Mouse (Mus musculus) bone marrow macrophage, adult 2 months (primary cell): ENCODE measurements at regions not wholly inside any gene's neighbourhood (a gene's known extent, or its start where the extent isn't known, plus 50 kb on each side); places are given as distances from the start of the nearest gene placed in this dataset.
"Not testable (repeated sequence)": the region's sequence is repeated elsewhere in the genome, so short reads cannot be mapped to it uniquely, and the experiment has no call there.

Experiments used
- H3K27ac ChIP-seq: 2 replicates; pipeline ENCODE4 v1.5.1; 2012; ENCODE audit warnings: low read depth, low read length; ENCODE audit not compliant: insufficient read depth
- H3K4me1 ChIP-seq: 2 replicates; pipeline ENCODE4 v1.6.1; 2012; ENCODE audit warnings: low read length; ENCODE audit not compliant: control insufficient read depth, insufficient read depth
- H3K4me3 ChIP-seq: 2 replicates; pipeline ENCODE4 v1.5.1; 2012; ENCODE audit warnings: mild to moderate bottlenecking, low read length, moderate library complexity; ENCODE audit not compliant: insufficient read depth
- CTCF ChIP-seq: IDR thresholded peaks from 2 replicates; pipeline ENCODE4 v1.5.1; 2012; ENCODE audit warnings: low read depth, mild to moderate bottlenecking, low read length, moderate library complexity
- POLR2A ChIP-seq: IDR thresholded peaks from 2 replicates; pipeline ENCODE4 v1.6.1; 2012; ENCODE audit warnings: mild to moderate bottlenecking, low read depth, low read length, borderline replicate concordance

- not testable (repeated sequence) for H3K4me3 ChIP-seq, H3K27ac ChIP-seq, H3K4me1 ChIP-seq
Measured at GRCm38 (mm10) chr8:118209301-118209700, 74.2 kb upstream of the Cdh13 start.

GRCm38 (mm10) chr8:118190866-118191265 lies 92.7 kb upstream of the Cdh13 start:
- TF ChIP-seq CTCF = no peak
- no peak for TF ChIP-seq POLR2A
- H3K27ac ChIP-seq = no peak overlapping the region
- H3K4me1 ChIP-seq = no peaks in the 10 kb centered on the region
- no peak overlapping the region for H3K4me3 ChIP-seq

DNA sequence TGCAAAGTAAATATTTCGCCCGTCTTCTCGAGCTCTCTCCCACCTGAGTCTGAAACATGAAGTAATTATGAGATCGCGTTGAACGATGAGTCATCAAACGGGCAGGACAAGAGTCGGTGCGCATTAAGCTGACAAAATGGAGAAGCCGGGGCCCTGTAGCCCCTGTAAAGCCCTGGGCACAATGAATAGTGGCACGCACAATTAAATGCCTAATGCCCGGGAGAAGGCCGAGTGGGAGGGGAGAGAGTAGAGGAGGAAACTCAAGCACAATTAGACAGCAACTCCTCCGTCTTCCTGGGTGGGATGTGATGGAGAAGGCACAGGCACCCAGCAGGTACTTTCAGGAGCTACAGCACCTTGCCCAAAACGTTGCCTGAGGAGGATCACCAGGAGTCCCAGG lies 94.3 kb upstream of the Cdh13 start:
- Histone ChIP-seq H3K4me3 (no peak overlapping the region), H3K27ac (no peak overlapping the region), H3K4me1 (no peaks in the 10 kb centered on the region)
- TF ChIP-seq POLR2A = no peak
- TF ChIP-seq CTCF = no peak

GRCm38 (mm10) chr8:118169001-118169413 lies 114.5 kb upstream of the Cdh13 start:
- Histone ChIP-seq H3K27ac (no peak overlapping the region), H3K4me3 (no peak overlapping the region), H3K4me1 (no peaks in the 10 kb centered on the region)
- TF ChIP-seq CTCF = no peak
- TF ChIP-seq POLR2A = no peak

GRCm38 (mm10) chr8:118162171-118162570 lies 121.4 kb upstream of the Cdh13 start:
- no peaks in the 10 kb centered on the region for H3K4me1 ChIP-seq
- H3K27ac ChIP-seq = no peak overlapping the region
- no peak overlapping the region for H3K4me3 ChIP-seq
- TF ChIP-seq POLR2A (no peak), CTCF (no peak)

DNA sequence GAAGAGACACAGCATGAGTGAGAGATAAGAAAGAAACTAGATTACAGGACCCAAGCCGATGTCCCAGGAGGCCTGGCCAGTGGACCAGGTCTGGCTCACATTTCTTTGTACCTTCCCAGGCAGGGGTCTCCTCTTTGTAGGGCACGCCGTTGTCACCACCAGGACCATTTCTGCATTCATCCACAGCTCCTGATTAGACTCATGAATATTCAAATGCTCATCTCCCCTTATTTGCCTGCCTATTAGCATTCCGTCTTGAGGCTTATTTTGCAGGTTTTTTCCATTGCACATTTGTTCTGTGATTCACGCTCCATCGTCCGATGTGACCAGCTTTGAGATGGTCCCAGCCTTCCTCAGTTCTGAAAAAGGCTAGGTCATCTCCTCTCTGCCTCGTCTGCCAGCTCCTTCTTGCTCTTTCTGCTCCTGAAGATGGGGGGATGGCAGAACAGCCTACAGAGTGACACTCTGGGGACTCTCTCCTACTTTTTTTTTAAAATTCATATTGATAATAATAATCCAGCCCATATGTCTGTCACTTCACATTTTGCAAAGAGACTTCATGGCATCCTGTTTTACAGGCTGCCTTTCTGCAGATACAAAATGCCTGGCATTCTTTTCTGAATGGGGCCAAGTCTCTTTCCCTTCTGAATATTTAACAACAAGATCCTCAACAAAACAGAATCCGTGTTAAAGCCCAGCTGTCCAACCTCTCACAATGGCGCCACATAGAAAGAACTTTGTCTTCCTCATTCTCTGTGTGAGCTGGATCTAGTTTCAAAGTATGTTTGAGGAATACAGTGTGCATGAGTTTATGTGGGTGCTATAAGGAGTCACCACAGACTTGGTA lies 136.0 kb upstream of the Cdh13 start:
- no peaks in the 10 kb centered on the region for H3K4me1 ChIP-seq
- no peak for TF ChIP-seq CTCF
- no peak for TF ChIP-seq POLR2A
- no peak overlapping the region for H3K4me3 ChIP-seq
- H3K27ac ChIP-seq = no peak overlapping the region

GRCm38 (mm10) chr8:118144546-118144945 lies 139.0 kb upstream of the Cdh13 start:
- H3K27ac ChIP-seq = no peak overlapping the region
- no peak overlapping the region for H3K4me3 ChIP-seq
- H3K4me1 ChIP-seq = no peaks in the 10 kb centered on the region
- TF ChIP-seq POLR2A (no peak), CTCF (no peak)

GRCm38 (mm10) chr8:118142311-118142710 lies 141.2 kb upstream of the Cdh13 start:
- TF ChIP-seq CTCF (no peak), POLR2A (no peak)
- Histone ChIP-seq H3K4me3 (no peak overlapping the region), H3K27ac (no peak overlapping the region), H3K4me1 (no peaks in the 10 kb centered on the region)

GRCm38 (mm10) chr8:118139928-118140327 lies 143.6 kb upstream of the Cdh13 start:
- Histone ChIP-seq H3K4me1 (no peaks in the 10 kb centered on the region), H3K27ac (no peak overlapping the region), H3K4me3 (no peak overlapping the region)
- TF ChIP-seq POLR2A = no peak
- no peak for TF ChIP-seq CTCF

DNA sequence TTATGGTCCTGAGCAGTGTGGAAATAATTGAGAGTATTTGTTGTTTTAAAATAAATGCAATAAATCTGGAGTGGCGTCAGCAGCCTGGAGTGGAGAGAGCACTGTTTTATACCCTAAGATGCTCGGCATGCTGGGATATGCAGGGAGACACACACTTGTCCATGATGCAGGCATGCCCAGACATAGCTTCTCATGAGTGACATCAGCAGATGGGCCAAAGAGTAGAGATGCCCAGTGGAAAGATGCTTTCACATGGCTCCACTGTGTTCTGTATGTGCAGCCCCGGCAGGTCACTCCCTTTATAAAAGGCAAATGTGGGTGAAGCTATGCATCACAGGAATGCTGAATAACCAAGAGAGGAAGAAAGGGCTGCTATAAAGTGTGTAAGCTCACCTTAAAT lies 145.7 kb upstream of the Cdh13 start:
- no peak for TF ChIP-seq POLR2A
- TF ChIP-seq CTCF = no peak
- Histone ChIP-seq H3K27ac (no peak overlapping the region), H3K4me3 (no peak overlapping the region), H3K4me1 (no peaks in the 10 kb centered on the region)

GRCm38 (mm10) chr8:118124993-118125392 lies 158.5 kb upstream of the Cdh13 start:
- no peaks in the 10 kb centered on the region for H3K4me1 ChIP-seq
- no peak overlapping the region for H3K4me3 ChIP-seq
- TF ChIP-seq CTCF = no peak
- no peak for TF ChIP-seq POLR2A
- no peak overlapping the region for H3K27ac ChIP-seq
